Comparison of ENCODE assay signal across 10 mouse cellular contexts in the genomic region with DNA sequence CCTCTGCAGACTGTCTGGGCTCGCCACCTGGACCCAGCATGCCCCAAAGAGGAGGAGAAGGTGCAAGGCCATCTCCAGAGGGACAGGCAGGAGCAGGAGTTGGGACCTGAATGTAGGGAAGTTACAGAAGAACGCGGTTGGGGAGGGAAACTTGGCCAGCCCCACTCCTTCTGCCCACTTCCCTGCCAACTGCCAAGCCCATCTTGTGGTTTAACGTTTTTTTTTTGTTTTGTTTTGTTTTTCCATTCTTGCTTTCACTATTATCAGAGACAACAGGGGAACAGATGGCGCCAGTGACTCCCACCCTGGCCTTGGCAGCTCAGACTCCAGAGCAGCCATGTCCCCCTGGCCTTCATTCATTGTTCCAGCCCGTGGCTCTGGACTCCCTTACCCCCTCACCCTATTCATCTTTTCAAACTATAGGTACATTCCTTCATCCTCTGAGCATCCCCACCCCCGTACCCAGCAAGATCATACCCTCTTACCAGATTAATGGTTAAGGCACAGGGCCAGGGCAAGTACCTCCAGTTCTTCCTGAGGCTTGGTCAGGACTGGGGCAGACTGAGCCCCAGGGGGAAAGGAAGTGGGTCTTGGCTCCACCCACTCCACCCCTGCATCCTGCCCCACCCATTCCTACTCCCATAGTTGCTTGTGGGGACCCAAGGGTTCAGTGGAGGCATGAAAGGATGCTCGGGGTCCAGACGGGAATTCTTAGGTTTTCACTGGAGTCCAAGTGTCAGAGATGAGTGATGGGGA. TPM values are rescaled to one million over a fixed set of nuclear protein-coding genes. Genes with fewer than 3 reads are reported as not detected.
A peak's percentile ranks its signal among the peaks of the same experiment; 100 is the strongest.
DNase-seq lines count a peak whose midpoint lies in the region; ATAC-seq and TF ChIP-seq lines count a peak whose summit lies in the region.
"Had no signal": no experiment of that assay in that cellular context is flagged by ENCODE, and none has a peak within 500 bp of the region (broad histone marks: within the 10 kb centered on the region; RNA-seq: fewer than 3 reads in every experiment).

Spn (minus strand) TSS at position 562 of the 756 bp plus-strand sequence.

- H3K36me3 ChIP-seq in ES-Bruce4 (ENCODE audit: control insufficient read depth, insufficient read depth, low read length, poor library complexity, severe bottlenecking): no peaks in the 10 kb centered on the region
- H3K36me3 ChIP-seq in erythroblast, embryonic 14.5 days (ENCODE audit: control insufficient read depth): peaks cover 24% of the 10 kb centered on the region
- H3K36me3 ChIP-seq in forebrain, embryonic 16.5 days (ENCODE audit: control insufficient read depth, insufficient read depth): no peaks in the 10 kb centered on the region
- H3K36me3 ChIP-seq: hindbrain, embryonic 13.5 days had no signal

- H3K27ac ChIP-seq in ES-Bruce4 (ENCODE audit: insufficient read depth, low read length): no peak within 1 kb of the TSS
- H3K27ac ChIP-seq in forebrain, embryonic 16.5 days (ENCODE audit: low read length): no peak within 1 kb of the TSS
- H3K27ac ChIP-seq: hindbrain, embryonic 13.5 days had no signal

- DNase-seq in thymus, postnatal 0 days (ENCODE audit: low spot score): peak; percentile 82
- no peak for DNase-seq in kidney, adult 11 months
- no peak for DNase-seq in testis, postnatal 14 days (ENCODE audit: low spot score)
- DNase-seq: adrenal gland, adult 8-10 months; lung, postnatal 14 days had no signal

- H3K4me3 ChIP-seq in ES-Bruce4 (ENCODE audit: low read depth, low read length): peak within 1 kb of the TSS; percentile 31
- H3K4me3 ChIP-seq in erythroblast, embryonic 14.5 days (replicated peaks): peak within 1 kb of the TSS; percentile 61
- no peak within 1 kb of the TSS for H3K4me3 ChIP-seq in forebrain, embryonic 16.5 days (replicated peaks; ENCODE audit: low read length)
- H3K4me3 ChIP-seq: hindbrain, embryonic 13.5 days had no signal

- peak; percentile 51 for ATAC-seq in megakaryocyte-erythroid progenitor cell, adult 5-6 weeks (replicated peaks; ENCODE audit: low FRiP score, low TSS enrichment, poor library complexity, severe bottlenecking)
- ATAC-seq in forebrain, embryonic 16.5 days: no peak

- no peaks in the 10 kb centered on the region for H3K9me3 ChIP-seq in ES-Bruce4 (replicated peaks; ENCODE audit: control insufficient read depth, insufficient read depth, low read length, poor library complexity, severe bottlenecking)
- no peaks in the 10 kb centered on the region for H3K9me3 ChIP-seq in erythroblast, embryonic 14.5 days (ENCODE audit: control insufficient read depth, low read length)
- no peaks in the 10 kb centered on the region for H3K9me3 ChIP-seq in forebrain, embryonic 16.5 days (ENCODE audit: control insufficient read depth, low read length)
- H3K9me3 ChIP-seq: hindbrain, embryonic 13.5 days had no signal

- peak; percentile 9 for TF ChIP-seq POLR2A in ES-Bruce4 (IDR thresholded peaks at IDR 0.05; ENCODE audit: insufficient read depth, low read length)

- H3K27me3 ChIP-seq in ES-Bruce4 (ENCODE audit: control insufficient read depth, insufficient read depth, low read length, poor library complexity, severe bottlenecking): no peaks in the 10 kb centered on the region
- no peaks in the 10 kb centered on the region for H3K27me3 ChIP-seq in erythroblast, embryonic 14.5 days (ENCODE audit: control insufficient read depth)
- no peaks in the 10 kb centered on the region for H3K27me3 ChIP-seq in forebrain, embryonic 16.5 days (replicated peaks; ENCODE audit: control insufficient read depth, insufficient read depth, low read length)
- H3K27me3 ChIP-seq: hindbrain, embryonic 13.5 days had no signal

- no peak within 1 kb of the TSS for H3K9ac ChIP-seq in ES-Bruce4 (ENCODE audit: low read depth, poor library complexity, severe bottlenecking)
- H3K9ac ChIP-seq in forebrain, embryonic 16.5 days (replicated peaks; ENCODE audit: low read depth, low read length): no peak within 1 kb of the TSS
- H3K9ac ChIP-seq: hindbrain, embryonic 13.5 days had no signal

- peaks cover 9% of the 10 kb centered on the region for H3K4me1 ChIP-seq in ES-Bruce4 (ENCODE audit: control insufficient read depth, insufficient read depth, low read length)
- H3K4me1 ChIP-seq in erythroblast, embryonic 14.5 days (ENCODE audit: control insufficient read depth): peaks cover 88% of the 10 kb centered on the region
- no peaks in the 10 kb centered on the region for H3K4me1 ChIP-seq in forebrain, embryonic 16.5 days (replicated peaks; ENCODE audit: control insufficient read depth, insufficient read depth, low read length)
- H3K4me1 ChIP-seq: hindbrain, embryonic 13.5 days had no signal

- no peak within 1 kb of the TSS for H3K4me2 ChIP-seq in forebrain, embryonic 16.5 days (ENCODE audit: low read length)
- H3K4me2 ChIP-seq: hindbrain, embryonic 13.5 days had no signal

- no peak for TF ChIP-seq EP300 in ES-Bruce4 (IDR thresholded peaks at IDR 0.05; ENCODE audit: insufficient read depth, low read depth, low read length)

- TF ChIP-seq CTCF in ES-Bruce4 (IDR thresholded peaks at IDR 0.05; ENCODE audit: low read depth, low read length): no peak

- 66% methylated on average over 9 of the region's 9 CpGs for WGBS in forebrain, embryonic 16.5 days

RNA-seq across cellular contexts. Expression of gene Spn, which starts in this region (rescaled TPM):
- polyA plus RNA-seq in ES-Bruce4 (2011; ENCODE audit: insufficient read depth, insufficient read length, low read depth, missing spikeins): 1.5 and 2.2 TPM in 2 replicates
- polyA plus RNA-seq in erythroblast, embryonic 14.5 days (2012): 0.52 and 0.83 TPM in 2 replicates
- 134 and 142 TPM in 2 replicates for total RNA-seq in megakaryocyte-erythroid progenitor cell, adult 5-6 weeks (2014; fragmentation: Nextera tagmentation)
- total RNA-seq in megakaryocyte-erythroid progenitor cell, adult 5-6 weeks (2017): 294 and 351 TPM in 2 replicates
- polyA plus RNA-seq in thymus, postnatal 0 days (2015; fragmentation: Nextera tagmentation; extraction: Ambion mirVana): 26.6 and 26.7 TPM in 2 replicates
- 0.09 TPM in 1 of 2 replicates, not detected in the other for polyA plus RNA-seq in forebrain, embryonic 16.5 days (2015; fragmentation: Nextera tagmentation; extraction: Ambion mirVana)
